Mouse (Mus musculus): ENCODE measurements around the gene Hagh.

The Hagh gene

DNA sequence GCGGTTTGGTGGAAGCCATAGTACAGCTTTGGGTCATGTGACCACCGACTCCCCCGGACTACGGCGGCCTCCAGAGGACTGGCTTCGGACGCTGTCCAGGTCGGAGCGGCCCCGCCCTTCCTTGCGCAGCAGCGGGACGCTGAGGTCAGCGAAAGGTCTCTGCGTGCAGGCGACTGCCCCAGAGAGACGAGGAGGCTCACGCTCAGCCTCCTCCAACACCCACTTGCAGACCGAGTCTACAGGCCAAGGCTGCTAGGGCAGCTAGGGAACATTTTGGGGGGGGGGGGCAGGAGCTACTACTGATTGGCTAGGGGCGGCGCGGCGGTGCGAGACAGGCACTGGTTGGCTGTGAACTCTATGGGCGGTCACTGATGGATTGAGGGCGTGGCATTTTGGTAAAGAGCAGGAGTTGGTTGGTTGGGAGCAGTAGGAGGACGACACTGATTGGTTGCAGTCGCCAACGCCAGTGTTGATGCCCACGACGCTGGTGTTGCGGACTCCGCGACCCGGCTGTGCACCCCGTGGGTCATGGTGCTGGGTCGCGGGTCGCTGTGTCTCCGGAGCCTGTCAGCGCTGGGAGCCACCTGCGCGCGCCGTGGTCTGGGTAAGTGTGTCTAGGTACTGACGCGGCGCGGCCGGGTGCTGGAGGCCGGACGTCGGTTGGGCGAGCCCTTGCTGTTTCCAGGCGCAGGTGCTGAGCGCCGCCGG, 10.3 kb downstream of the Hagh start, which contains the start of gene Fahd1:
Gene Fahd1 (minus strand): TSS at position 300 of the 708 bp plus-strand sequence.
- DNase-seq (ENCODE audit: low spot score), result peak; percentile 95

DNA sequence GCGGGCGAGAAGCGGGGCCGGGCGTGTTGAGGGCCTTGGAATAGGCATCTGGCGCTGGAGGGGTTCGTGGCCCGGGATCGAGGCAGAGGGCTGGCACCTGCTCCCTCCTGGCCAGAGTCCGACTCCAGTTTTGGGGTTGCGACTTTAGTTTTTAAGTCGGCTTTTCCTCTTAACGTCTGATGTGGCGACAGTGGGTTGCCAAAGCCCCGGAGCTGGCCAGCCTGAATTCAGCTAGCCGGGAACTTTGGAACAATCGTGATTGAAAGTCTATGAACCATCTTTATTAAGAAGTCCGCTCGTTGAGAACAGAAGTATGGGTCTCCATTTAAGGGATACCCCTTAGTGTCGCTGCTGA, 10.8 kb downstream of the Hagh start:
- no peak for DNase-seq (ENCODE audit: low spot score)

DNA sequence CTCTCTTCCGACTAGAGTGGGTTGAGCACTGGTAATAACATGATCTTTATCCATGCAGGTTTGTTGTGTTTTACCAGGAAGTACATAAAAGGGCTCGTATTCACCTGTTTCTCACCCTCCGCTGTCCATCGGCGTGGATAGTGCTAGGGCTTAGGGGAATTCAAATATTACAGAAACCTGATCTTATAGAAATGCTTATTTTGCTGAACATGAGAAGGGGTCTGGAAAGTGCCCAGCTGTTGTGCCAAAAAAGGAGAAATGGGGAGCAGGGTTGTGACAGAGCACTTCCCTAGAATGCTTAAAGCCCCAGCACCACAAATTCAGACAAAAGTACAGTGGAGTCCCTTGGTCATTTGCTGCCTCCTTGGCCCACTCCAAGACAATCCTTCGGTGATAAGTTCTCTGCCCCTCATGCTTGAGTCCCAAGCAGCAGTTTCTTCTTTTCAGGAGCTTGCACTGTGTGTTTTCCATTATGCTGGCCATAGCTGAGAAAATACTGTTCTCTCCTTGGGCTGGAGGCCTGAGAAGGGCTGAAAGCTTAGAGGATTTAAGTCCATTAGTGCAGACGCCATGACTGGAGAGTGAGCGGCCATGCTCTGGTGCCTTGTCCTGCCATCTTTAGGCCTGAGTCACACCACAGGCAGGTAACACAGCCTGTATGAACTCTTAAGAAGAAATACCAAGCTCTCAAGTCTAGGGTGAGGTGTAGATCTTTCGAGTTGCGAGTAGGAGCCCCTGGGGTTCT, 11.6 kb downstream of the Hagh start:
- no peak for DNase-seq (ENCODE audit: low spot score)

DNA sequence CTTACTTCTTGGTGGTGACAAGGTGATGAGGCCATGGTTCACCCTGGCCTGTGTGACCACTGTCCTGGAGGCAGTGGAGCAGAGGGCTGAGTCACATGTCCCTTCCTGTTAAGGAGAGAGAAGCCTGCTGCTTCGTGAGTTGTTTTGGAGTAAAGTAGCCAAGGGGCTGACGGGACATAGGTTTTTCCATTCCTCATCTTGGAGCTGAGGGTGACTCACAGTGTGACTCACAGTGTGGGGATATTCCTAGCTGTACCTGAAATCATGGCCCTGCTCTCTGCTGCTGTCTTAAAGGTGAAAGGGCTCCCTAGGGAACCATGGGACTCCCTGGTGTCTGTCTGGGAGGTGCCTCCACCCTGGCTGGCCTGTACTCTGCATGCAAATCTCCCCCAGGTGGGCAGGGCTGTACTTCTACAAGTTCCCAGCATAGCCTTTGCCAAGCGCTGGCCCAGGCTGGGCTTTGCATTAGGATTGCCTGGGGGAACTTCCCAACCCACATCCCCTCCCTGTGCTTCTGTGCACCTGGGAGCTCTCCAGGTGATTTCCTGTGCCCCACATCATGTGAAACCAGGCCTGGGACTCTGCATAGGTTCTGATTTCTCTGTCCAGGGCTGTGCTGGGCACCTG, 16.0 kb downstream of the Hagh start:
- no peak for DNase-seq (ENCODE audit: low spot score)

DNA sequence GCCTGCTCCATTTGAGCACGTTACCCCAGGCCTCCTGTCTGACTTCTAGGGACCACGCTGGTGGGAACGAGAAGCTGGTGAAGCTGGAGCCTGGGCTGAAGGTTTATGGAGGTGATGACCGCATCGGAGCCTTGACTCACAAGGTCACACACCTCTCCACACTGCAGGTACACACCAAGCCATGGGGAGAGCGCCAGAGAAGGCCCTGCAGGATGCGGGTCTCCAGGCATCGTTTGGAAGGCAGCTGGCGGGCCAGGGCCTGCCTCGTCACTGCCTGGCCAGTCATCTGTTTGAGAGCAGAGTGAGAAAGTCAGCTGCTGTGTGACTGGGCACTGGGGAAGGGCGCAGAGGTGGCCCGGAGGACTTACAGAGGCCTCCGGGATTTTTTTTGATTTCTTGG, 16.6 kb downstream of the Hagh start:
- DNase-seq (ENCODE audit: low spot score), result no peak

DNA sequence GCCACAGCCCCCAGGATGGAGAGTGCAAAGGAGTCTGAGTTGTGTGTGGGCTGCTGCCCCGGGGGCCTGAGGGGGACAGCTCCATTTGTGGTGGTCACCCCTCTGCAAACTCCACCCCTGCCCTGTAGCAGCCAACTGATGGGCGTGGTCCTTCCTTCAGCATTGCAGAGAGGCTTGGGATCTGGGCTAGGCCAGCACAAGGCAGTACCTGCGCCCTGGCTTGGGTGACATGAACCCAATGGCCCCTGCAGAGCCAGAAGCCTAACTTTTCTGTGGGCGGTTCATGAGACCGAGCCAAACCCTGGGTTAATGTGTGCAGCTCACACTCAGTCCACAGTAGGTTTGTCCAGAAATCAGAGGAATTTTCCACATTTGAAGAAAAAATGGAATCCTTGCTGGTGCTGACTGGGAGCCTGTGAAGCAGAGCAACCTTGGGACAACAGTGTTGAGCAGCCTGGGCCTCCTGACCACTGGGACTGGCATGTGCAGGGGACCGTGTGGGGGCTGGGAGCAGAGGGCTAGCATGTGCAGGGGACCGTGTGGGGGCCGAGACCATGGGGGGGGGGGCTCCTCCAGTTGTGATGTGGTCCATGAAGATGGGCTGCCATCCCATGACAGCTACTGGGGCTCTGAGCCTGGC, 18.0 kb downstream of the Hagh start:
- DNase-seq (ENCODE audit: low spot score), result no peak

DNA sequence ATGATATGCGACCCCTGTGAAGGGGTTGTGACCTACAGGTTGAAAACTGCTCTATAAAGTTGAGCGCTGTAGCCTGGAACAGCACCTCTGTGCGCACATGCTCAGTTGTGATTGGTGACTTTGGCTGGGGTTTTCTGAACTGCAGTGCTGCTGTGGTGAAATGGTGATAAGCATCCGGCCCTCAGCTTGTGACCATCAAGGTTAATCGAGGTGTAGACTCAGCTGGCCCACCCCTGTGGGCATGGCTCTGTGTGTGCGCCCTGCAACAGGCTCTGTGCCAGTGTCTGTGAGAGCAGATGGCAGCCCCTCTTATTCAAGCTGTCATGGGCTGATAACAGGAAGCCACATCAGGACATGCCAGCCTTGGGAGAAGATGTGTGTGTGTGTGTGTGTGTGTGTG, 19.0 kb downstream of the Hagh start:
- DNase-seq (ENCODE audit: low spot score), result no peak

DNA sequence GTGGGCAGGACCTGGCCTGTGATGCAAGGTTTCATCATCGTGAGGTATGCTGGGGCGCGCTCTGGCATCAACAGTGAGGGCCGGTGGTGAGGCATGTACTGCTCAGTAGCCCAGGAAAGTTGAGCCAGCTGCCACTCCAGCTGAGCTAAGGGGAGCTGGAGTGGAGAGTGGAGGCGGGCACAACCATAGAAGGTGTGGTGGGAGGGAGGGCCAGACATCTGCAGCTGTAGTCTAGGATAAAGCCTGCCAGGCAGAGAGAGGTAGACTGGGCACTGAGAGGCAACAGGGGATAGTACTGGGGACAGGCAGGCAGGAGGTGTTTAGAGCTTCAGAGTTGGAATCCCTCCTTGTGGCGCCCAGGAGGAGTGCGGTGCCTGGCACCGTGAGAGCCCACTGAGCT, 20.1 kb downstream of the Hagh start:
- DNase-seq (ENCODE audit: low spot score), result no peak

DNA sequence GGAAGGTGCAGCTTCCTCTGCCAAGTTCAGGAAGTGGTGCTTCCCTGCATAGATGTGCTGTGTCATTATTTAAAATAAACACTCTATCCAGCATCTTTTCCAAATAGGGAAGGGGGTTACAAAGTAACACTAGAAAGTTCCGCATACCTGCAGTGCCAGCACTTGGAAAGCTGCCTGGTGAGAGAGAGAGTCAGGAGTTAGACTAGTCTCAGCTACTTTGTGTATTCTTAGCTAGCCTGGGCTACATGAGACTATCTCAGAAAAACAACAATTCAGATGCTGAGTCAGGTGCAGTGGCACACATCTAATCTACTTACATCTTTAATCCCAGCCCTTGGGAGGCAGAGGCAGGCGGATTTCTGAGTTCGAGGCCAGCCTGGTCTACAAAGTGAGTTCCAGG, 21.8 kb downstream of the Hagh start:
- no peak for DNase-seq (ENCODE audit: low spot score)

DNA sequence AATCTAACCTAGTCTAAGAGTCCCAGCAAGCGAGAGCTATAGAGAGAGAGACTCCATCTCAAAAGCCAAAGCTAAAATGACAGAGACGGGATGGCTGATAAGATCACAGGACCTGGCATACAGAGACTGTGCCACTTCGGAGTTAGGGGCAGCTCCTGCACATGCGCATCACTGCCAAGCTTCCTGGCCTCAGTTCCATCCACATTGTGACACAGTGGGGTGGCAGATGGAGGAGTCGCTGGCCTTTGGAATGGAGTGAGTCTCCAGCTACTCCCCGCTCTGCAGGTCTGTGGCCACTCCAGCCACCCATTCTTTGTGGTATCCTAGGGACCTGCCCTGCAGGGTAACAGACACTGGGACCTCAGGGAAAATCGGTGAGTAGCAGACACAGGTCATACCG, 25.8 kb downstream of the Hagh start, which contains the start of gene Igfals:
Gene Igfals (plus strand): TSS at position 222 of the 400 bp plus-strand sequence.
- no peak for DNase-seq (ENCODE audit: low spot score)

DNA sequence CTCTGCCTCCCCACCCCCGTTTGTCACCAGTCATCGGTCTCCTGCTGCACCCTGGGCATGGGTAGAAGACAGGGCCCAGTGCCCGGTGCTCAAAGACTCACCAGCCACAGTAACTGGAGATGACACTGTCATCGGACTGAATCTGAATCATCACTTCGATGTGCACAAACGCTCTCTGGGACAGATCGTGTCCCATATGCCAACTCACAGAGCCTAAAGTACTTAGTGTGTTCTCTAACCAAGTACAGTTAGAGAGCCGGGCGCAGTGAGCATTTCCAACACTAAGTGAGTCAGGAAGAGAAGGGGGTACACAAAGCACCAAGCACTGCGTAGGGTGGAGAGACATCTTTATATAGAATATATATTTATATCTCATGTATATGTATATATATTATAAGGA, 28.0 kb downstream of the Hagh start:
- no peak for DNase-seq (ENCODE audit: low spot score)

DNA sequence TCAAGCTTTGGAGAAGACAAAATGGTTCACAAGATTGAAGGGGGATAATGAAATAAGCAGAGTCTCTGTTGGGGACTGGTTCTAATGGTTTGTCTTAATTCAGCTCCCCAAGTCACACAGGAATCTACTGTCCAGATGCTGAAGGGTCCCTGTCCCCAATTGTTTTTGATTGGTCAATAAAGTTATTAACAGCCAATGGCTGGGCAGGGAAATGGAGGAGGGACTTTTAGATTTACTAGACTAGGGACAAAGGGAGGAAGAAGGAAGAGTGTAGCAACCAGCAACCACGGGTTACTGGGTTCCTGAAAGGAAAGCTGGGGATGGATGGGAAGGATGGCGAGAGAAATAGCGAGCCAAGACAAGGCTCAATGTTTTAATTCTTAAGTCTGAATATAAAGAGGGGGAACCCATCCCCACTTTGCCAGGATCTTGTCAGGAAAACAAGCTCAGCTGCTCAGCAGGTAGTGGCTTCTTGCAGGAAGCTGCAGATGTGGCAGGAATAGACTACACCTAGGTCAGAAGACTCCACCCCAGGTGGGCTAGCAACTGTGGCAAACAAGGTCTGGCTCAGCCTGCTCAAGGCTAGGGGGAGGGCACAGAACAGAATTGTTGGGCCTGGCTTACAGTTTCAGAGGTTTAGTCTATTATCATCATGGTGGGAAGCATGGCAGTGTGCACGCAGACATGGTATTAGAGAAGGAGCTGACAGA, 33.9 kb downstream of the Hagh start:
- DNase-seq (ENCODE audit: low spot score), result no peak

DNA sequence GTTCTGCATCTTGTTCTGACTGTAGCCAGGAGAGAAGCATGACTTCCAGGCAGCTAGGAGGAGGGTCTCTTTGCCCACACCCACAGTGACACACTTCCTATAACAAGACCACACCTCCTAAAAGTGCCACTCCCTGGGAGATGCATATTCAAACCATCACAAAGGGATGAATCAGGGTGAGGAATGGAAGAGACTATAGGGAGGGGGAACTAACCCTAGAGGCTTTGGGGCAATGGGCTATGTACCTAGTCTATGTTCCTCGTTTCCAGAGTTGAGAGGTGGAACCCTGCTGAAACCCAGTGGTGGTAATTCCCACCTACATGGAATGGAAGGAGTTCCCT, 34.4 kb downstream of the Hagh start:
- DNase-seq (ENCODE audit: low spot score), result no peak

DNA sequence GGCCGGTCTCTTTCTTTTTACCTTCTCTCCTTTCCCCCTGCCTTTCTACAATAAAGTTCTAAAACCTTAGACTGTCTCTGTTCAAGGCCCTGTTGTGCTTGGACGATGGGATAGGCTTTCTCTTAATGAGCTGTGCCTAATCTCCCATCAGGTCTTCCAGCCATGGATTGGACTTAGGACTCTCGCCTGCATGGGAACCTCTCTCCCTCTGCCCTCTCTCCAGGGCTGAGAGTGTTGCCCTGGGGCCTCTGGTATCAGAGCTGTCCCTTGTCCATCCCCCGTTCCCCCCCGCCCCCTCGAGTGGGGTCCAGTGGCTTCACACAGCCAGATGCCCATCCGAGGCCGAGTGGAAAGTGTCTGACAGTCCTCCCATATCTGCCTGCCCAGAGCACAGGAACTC, 35.0 kb downstream of the Hagh start:
- DNase-seq (ENCODE audit: low spot score), result no peak

DNA sequence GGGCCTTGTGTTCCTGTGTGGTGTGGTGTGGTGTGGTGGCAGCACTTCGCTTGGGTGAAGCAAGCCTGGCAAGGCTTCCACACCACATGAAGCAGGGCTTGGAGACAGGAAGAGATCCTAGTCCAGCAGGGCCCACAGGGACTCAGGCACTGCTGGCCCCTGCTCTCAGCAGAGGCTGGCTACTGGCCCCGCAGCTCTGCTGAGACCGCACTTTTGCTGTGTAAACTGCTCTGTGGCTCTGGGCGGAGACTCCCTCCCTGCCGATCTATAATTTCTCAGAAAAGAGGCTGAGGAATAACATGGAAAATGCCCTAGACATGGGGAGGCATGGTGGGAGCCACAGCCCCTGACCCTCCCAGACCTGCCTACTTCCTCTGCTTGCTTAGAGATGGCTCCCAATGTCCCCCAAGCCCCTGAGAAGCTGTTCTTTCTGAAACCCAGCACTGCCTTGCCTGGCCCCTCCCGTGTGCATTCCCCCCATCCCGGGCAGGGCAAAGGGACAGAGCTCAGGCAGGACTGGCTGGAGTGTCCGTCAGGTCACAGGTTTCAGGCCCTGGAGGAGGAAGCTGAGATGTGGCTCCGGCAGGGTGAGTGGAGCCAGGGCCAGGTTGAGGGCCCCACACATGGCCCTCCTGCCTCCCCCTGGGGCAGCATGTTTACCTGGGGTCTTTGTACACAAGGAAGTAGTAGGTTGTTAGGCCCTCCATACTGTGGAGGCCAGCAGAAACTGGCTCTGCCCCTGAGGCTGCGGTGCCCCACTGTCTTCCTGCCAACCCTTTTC, 37.6 kb downstream of the Hagh start:
- no peak for DNase-seq (ENCODE audit: low spot score)

DNA sequence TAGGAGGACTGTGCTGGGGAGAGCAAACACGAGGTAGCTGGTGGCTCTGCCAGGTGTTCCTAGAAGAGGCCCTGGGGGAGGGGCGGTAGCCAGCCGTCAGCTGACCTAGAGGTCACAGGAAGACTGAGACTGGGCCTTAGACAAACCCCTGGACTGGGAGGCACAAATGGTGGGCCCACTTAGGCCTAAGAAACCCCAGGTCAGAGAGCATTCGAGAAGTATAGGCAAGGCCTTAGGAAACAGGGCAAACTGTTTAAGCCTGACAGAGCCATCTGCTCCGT, 38.1 kb downstream of the Hagh start:
- no peak for DNase-seq (ENCODE audit: low spot score)

DNA sequence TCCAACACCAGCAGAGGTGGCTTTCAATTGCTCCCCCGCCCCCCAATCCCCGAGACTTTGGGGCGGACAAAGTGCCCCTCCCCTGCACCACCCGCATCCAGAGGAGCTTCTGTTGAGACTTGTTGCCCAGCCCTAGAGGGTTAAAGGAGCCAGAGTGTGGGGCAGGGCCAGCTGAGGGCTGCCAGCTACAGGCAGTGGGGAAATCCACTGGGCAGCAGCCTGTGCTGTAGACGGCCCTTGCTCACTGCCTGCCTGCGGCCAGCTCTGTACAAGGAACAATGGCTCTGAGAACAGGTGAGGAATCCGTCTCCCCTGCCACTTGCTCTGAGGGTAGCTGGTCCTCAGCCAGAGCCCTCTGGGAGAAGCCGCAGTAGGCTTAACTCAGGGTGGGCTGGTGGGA, 38.6 kb downstream of the Hagh start:
- no peak for DNase-seq (ENCODE audit: low spot score)

DNA sequence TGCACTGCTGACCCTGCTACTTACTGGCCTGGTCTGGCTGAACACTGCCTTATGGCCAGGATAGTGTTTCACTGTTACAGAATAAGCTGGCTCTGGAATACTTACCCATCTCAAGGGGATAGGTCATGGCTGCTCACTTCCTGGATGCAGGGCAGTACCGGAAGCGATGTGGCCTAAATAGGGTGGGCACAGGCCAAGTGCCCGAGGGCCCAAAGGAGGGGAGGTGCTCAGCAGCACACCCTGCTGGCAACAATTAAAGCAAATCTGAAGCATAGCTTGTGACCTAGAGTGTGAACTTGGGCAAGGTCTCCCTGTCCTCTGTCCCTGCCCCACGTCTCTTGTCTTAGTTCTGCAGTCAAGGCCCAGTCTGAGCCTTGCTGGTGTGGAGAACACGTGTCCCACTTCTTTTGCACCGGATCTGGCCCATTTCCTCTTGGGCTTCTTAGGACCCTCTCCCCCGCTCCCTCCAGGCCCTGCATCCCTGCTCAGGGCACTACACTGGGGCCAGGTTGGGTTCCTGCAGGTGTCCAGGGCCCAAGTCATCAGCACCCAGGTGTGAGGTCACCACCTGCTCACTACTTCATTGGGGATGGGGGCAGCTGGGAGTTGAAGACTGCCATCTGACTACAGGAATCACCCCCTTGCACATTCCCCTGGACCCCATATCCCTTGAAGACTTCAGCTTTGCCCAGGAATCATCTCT, 41.9 kb downstream of the Hagh start:
- DNase-seq (ENCODE audit: low spot score), result peak; percentile 18

DNA sequence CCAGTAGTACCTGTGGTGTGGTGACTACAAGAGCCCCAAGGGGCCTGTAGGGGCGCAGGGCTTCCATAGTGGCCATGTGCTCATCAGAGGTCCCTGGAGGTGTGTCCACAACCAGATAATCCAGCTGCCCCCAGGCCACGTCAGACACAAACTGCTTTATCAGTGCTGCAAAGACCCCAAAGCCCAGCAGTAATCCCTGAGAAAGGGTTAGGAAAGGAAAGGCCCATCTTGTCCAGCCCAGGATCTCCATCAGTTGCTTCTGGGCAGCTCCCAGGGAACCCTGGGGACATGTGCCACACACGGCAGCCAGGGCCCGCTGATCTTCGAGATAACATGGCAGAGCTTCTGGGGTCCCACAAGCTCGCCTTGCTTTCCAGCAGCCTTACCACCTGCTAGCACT, 44.4 kb downstream of the Hagh start:
- no peak for DNase-seq (ENCODE audit: low spot score)

DNA sequence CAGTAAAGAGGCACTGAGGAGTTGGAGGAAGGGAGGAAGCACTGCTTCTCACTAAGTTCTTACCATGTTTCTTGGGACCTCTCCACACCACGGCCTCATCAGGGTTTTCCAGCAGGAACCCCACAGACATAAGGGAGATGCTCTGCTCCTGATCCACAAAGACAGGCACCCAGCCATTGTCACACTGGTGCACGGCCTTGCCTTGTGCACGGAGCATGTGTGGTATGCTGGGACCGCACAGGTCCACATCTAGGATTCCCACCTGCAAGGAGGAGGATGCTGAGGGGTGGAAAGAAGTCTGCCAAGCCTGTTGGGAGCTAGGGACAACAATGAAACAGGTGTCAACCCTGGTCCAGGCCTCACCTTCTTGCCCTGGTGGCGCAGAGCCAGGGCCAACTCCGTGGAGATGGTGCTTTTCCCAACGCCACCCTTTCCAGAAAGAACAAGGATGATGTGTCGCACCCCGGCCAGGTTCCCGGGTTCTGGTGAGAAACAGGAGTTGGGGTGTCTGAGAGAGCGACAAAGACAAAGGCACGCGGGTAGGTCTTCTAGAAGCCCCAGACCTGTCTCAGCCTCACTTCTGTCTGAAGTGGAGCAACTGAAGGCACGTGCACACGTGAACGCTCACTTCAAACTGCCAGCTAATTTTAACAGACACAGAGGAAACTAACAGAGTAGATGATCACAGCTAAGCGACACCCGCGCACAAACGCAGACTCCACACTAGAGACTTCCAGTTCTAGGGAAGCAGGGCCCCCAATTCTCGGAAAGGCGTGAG, 45.6 kb downstream of the Hagh start:
- no peak for DNase-seq (ENCODE audit: low spot score)

All from T-cell, adult 2 months (primary cell).